Mouse (Mus musculus) NIH3T3 (cell line): ENCODE results near the gene Polr2c.
"Not testable (repeated sequence)": the region's sequence is repeated elsewhere in the genome, so short reads cannot be mapped to it uniquely, and the experiment has no call there.

Experiments used
- DNase-seq: peaks from one replicate; pipeline ENCODE4 v3.0.0-alpha.2; 2012; ENCODE audit warnings: low read depth

The Polr2c gene

GRCm38 (mm10) chr8:94857346-94858173, at the start of gene Polr2c:
Polr2c (plus strand) TSS chr8:94857450.
- peak; percentile 93 for DNase-seq

GRCm38 (mm10) chr8:94807506-94807905, 49.7 kb upstream of the Polr2c start:
- peak; percentile 77 for DNase-seq

GRCm38 (mm10) chr8:94808372-94808771, 48.9 kb upstream of the Polr2c start:
- no peak for DNase-seq

- no peak for DNase-seq
These were observed 47.1 kb upstream of the Polr2c start, which contains the start of gene Ccl17 for GRCm38 (mm10) chr8:94810153-94810552. Ccl17 (plus strand) TSS chr8:94810453.

- no peak for DNase-seq
These were observed 46.4 kb upstream of the Polr2c start for GRCm38 (mm10) chr8:94810855-94811254.

GRCm38 (mm10) chr8:94811654-94812053, 45.6 kb upstream of the Polr2c start:
- peak; percentile 69 for DNase-seq

GRCm38 (mm10) chr8:94812645-94813098, 44.6 kb upstream of the Polr2c start:
- peak; percentile 97 for DNase-seq

GRCm38 (mm10) chr8:94814556-94814955, 42.7 kb upstream of the Polr2c start:
- peak; percentile 68 for DNase-seq

GRCm38 (mm10) chr8:94817933-94818332, 39.3 kb upstream of the Polr2c start:
- DNase-seq = no peak

GRCm38 (mm10) chr8:94819671-94820179, 37.5 kb upstream of the Polr2c start:
- no peak for DNase-seq

- no peak for DNase-seq
These were observed 36.7 kb upstream of the Polr2c start for GRCm38 (mm10) chr8:94820553-94820952.

- no peak for DNase-seq
These were observed 35.9 kb upstream of the Polr2c start for GRCm38 (mm10) chr8:94821381-94821780.

- peak; percentile 78 for DNase-seq
These were observed 34.4 kb upstream of the Polr2c start for GRCm38 (mm10) chr8:94822637-94823560.

- no peak for DNase-seq
These were observed 32.1 kb upstream of the Polr2c start for GRCm38 (mm10) chr8:94825170-94825569.

GRCm38 (mm10) chr8:94826210-94826609, 31.0 kb upstream of the Polr2c start:
- DNase-seq = no peak

GRCm38 (mm10) chr8:94828284-94828683, 29.0 kb upstream of the Polr2c start:
- DNase-seq = peak; percentile 65

GRCm38 (mm10) chr8:94833901-94834405, 23.3 kb upstream of the Polr2c start:
- DNase-seq = not testable (repeated sequence)

GRCm38 (mm10) chr8:94835751-94836150, 21.5 kb upstream of the Polr2c start:
- not testable (repeated sequence) for DNase-seq

GRCm38 (mm10) chr8:94836456-94837240, 20.6 kb upstream of the Polr2c start:
- DNase-seq = no peak

GRCm38 (mm10) chr8:94837662-94838574, 19.3 kb upstream of the Polr2c start, which contains the start of the genes Coq9 and Ciapin1:
Coq9 (plus strand) TSS chr8:94838321.
Ciapin1 (minus strand) TSS chr8:94838358.
- peak; percentile 98 for DNase-seq
